Mouse (Mus musculus): ENCODE data around the gene Ift74.
A peak's percentile ranks its signal among the peaks of the same experiment; 100 is the strongest.

Ift74 gene

GRCm38 (mm10) chr4:94692175-94692574, 77.9 kb downstream of the Ift74 start:
- no peak for DNase-seq (ENCODE audit: low spot score)

- no peak for DNase-seq (ENCODE audit: low spot score)
Measured at GRCm38 (mm10) chr4:94696368-94696767, 82.1 kb downstream of the Ift74 start.

GRCm38 (mm10) chr4:94711002-94711401, 96.7 kb downstream of the Ift74 start:
- DNase-seq (ENCODE audit: low spot score), result no peak

GRCm38 (mm10) chr4:94711426-94711825, 97.1 kb downstream of the Ift74 start:
- no peak for DNase-seq (ENCODE audit: low spot score)

- DNase-seq (ENCODE audit: low spot score), result no peak
Measured at GRCm38 (mm10) chr4:94713741-94714140, 99.5 kb downstream of the Ift74 start.

GRCm38 (mm10) chr4:94715166-94715565, 100.9 kb downstream of the Ift74 start:
- peak; percentile 71 for DNase-seq (ENCODE audit: low spot score)

DNA sequence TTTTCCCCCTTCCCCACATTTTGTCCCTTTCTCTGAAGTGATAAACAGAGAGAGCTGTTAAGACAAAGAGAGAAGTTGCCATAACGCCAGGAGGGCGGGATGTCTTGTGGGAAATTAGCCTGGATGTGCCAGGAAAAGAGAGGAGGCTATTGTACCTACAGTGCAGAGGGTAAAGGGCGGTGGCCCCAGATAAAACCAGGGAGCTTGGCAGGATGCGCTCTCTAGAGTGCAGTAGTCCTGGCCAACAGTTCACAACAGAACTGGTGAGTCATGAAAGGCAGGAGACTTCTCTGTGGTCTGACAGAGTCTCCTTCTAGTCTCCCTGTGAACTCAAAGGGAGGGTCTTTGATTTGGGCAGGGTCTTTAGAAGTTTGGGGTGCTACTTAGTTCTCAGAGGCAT, 111.5 kb downstream of the Ift74 start:
- peak; percentile 52 for DNase-seq (ENCODE audit: low spot score)

GRCm38 (mm10) chr4:94732721-94733120, 118.4 kb downstream of the Ift74 start:
- DNase-seq (ENCODE audit: low spot score), result peak; percentile 49

- DNase-seq (ENCODE audit: low spot score), result no peak
Measured at GRCm38 (mm10) chr4:94737326-94738295, 123.3 kb downstream of the Ift74 start.

GRCm38 (mm10) chr4:94738838-94739731, 124.8 kb downstream of the Ift74 start, which contains the start of gene Tek:
Gene Tek (plus strand): TSS chr4:94739289.
- DNase-seq (ENCODE audit: low spot score), result peak; percentile 50

DNA sequence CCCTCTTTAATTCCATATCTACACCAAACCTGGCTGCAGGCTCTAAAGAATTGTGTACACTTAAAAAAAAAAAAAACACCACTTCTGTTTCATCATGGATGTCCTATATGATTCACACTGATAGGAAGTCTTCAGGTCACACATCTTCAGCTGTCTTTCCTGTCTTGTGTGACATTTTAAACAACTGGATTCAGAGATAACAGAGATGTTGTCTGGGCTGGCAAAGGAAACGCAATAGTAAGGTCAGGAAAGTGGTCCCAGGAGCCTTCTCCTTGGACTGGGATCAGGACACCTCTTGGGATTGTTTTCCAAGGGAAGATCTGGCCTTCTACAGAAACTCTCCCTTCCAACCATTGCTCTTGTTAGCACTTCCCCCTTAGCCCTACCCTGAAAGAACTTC, 127.5 kb downstream of the Ift74 start:
- DNase-seq (ENCODE audit: low spot score), result no peak

Data from lung, postnatal 25 days (tissue).